Mouse (Mus musculus) limb, embryonic 15.5 days (tissue): Measurements from ENCODE around the gene Gm17571. TPM values are rescaled to one million over a fixed set of nuclear protein-coding genes. Genes with fewer than 3 reads are reported as not detected.

Experiments
- ATAC-seq: fragments of 200-750 bp; cut with Nextera tagmentation; 2 replicates; pipeline ENCODE4 v1.8.0; 2017; ENCODE audit warnings: low read depth, moderate TSS enrichment; ENCODE audit not compliant: insufficient number of reproducible peaks, low FRiP score, low TSS enrichment
- H3K27ac ChIP-seq: fragments of 300-500 bp; sonication (generic); 2 replicates; pipeline ENCODE4 v1.5.1; 2015; ENCODE audit warnings: moderate library complexity, mild to moderate bottlenecking, inconsistent platforms
- H3K27me3 ChIP-seq: fragments of 300-500 bp; sonication (generic); 2 replicates; pipeline ENCODE4 v1.6.1; 2015; ENCODE audit warnings: inconsistent platforms
- H3K36me3 ChIP-seq: fragments of 300-500 bp; sonication (generic); 2 replicates; pipeline ENCODE4 v1.6.1; 2015; ENCODE audit warnings: inconsistent platforms
- H3K4me1 ChIP-seq: fragments of 300-500 bp; sonication (generic); 2 replicates; pipeline ENCODE4 v1.6.1; 2015; ENCODE audit warnings: inconsistent platforms
- H3K4me2 ChIP-seq: fragments of 300-500 bp; sonication (generic); 2 replicates; pipeline ENCODE4 v1.6.1; 2015; ENCODE audit warnings: mild to moderate bottlenecking, inconsistent platforms
- H3K4me3 ChIP-seq: fragments of 300-500 bp; sonication (generic); 2 replicates; pipeline ENCODE4 v1.5.1; 2015; ENCODE audit warnings: mild to moderate bottlenecking, inconsistent platforms
- H3K9ac ChIP-seq: fragments of 300-500 bp; sonication (generic); 2 replicates; pipeline ENCODE4 v1.6.1; 2015; ENCODE audit warnings: inconsistent platforms
- H3K9me3 ChIP-seq: fragments of 300-500 bp; sonication (generic); 2 replicates; pipeline ENCODE4 v1.6.1; 2016; ENCODE audit warnings: inconsistent platforms
- WGBS: fragments of 180-500 bp; shearing (Covaris S2); methylation state at CpG from one replicate; pipeline ENCODE4 v1.1.7; 2015; 5-methylcytosine and 5-hydroxymethylcytosine counted together
- polyA plus RNA-seq: library from polyadenylated mRNA; unstranded; fragments of >200 nt; fragmentation: Nextera tagmentation; extraction: Ambion mirVana; gene quantifications from 2 replicates; pipeline ENCODE4 v1.2.1, GENCODE M21; 2015

Gm17571 gene
- polyA plus RNA-seq, 1 experiment from 2014 or later = not detected

GRCm38 (mm10) chr9:13448716-13449115, 2.2 kb upstream of the Gm17571 start:
- ATAC-seq = no peak
- 66% methylated on average over 3 of the region's 3 CpGs for WGBS

GRCm38 (mm10) chr9:13446236-13446635, 317 bp downstream of the Gm17571 start:
- H3K9me3 ChIP-seq = no peaks in the 10 kb centered on the region
- no peaks in the 10 kb centered on the region for H3K27me3 ChIP-seq
- no peaks in the 10 kb centered on the region for H3K36me3 ChIP-seq
- no peak overlapping the region for H3K9ac ChIP-seq
- no peak overlapping the region for H3K27ac ChIP-seq
- no peak overlapping the region for H3K4me3 ChIP-seq
- 0 out of 2 replicates have a peak, but pooled peaks cover 4% of the 10 kb centered on the region for H3K4me1 ChIP-seq
- no peak overlapping the region for H3K4me2 ChIP-seq
- 65% methylated on average over 1 of the region's 1 CpGs for WGBS
- ATAC-seq = no peak

More at GRCm38 (mm10) chr9:13448716-13449115, 2.2 kb upstream of the Gm17571 start:
- H3K4me3 ChIP-seq = no peak overlapping the region
- no peak overlapping the region for H3K9ac ChIP-seq
- no peak overlapping the region for H3K27ac ChIP-seq
- H3K4me2 ChIP-seq = no peak overlapping the region
- no peaks in the 10 kb centered on the region for H3K9me3 ChIP-seq
- no peaks in the 10 kb centered on the region for H3K27me3 ChIP-seq
- no peaks in the 10 kb centered on the region for H3K36me3 ChIP-seq
- H3K4me1 ChIP-seq = 0 out of 2 replicates have a peak, but pooled peaks cover 4% of the 10 kb centered on the region

DNA sequence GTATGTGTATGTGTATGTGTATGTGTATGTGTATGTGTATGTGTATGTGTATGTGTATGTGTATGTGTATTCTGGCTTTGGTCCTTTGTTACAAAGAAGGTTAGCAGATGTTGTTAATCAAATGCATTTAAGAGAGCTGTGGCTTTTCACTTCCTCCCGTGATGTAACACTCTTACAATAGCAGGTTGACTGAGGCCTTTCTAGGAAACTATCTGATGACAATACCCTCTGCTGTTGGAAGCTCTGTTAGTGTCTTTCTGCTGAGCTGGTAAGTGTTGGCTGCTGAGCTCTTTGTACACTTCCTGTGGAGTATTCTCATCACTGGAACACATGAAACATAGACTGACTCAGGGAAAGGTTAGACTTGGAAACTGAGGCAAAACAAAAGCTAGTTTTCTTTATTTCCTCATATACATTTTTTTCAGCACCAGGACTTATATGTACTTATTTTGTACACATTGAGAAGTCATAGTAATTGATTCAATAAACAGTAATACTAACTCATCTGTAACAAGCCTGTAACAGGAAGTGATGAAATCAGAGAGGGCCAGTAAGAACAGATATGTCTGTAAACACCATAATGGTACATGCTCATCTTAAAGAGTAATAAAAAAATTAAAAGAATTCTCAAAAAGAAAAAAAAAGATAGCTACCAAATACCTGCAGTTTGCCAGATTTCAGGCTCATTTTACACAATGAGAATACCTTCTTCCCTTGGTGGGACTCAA, 2.9 kb downstream of the Gm17571 start:
- Histone ChIP-seq H3K4me3 (no peak overlapping the region), H3K27ac (no peak overlapping the region), H3K36me3 (no peaks in the 10 kb centered on the region), H3K9ac (no peak overlapping the region), H3K4me1 (no peaks in the 10 kb centered on the region), H3K4me2 (no peak overlapping the region), H3K27me3 (no peaks in the 10 kb centered on the region), H3K9me3 (no peaks in the 10 kb centered on the region)
- 50% methylated on average over 1 of the region's 1 CpGs for WGBS
- no peak for ATAC-seq

DNA sequence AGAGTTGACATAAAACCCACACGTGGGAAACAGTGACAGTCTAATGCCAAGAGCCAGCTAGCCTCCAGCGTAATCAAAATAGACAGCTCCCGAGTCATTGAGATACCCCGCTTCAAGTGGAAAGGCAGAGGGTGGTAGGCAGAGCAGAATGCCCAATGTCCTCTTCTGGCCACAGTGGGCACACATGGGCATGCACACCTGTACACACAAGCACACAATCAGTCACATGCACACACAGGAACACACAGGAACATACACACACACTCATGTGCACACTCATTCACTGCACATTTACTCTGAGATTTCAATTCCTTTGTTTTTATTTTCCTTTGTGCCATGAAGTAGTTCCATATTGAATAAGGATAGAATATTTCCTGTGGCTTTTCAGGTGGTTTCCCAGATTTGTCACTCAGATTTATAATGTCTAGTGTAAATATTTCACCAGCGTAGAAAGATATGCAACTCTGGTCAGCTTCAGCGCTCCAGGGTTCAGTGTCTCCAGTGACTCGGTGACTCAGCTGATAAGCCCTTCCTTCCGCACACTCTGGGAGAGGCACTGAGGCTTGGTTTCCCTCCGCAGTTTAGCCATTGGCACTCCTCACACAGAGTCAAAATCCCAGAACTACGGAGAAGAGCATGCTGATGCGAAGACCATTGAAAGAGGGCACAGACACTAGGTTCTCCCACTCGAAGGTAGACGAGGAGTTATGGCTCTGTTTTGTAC, 4.4 kb downstream of the Gm17571 start:
- WGBS = 75% methylated on average over 13 of the region's 13 CpGs
- no peaks in the 10 kb centered on the region for H3K4me1 ChIP-seq
- no peak overlapping the region for H3K9ac ChIP-seq
- no peak overlapping the region for H3K4me2 ChIP-seq
- no peaks in the 10 kb centered on the region for H3K36me3 ChIP-seq
- no peaks in the 10 kb centered on the region for H3K27me3 ChIP-seq
- ATAC-seq = no peak
- no peaks in the 10 kb centered on the region for H3K9me3 ChIP-seq
- no peak overlapping the region for H3K4me3 ChIP-seq
- no peak overlapping the region; the same call in 1 of the 2 replicates for H3K27ac ChIP-seq

- Histone ChIP-seq H3K27me3 (no peaks in the 10 kb centered on the region), H3K4me2 (no peak overlapping the region), H3K9ac (no peak overlapping the region), H3K36me3 (no peaks in the 10 kb centered on the region), H3K4me1 (no peaks in the 10 kb centered on the region), H3K4me3 (no peak overlapping the region), H3K27ac (no peak overlapping the region), H3K9me3 (no peaks in the 10 kb centered on the region)
- 86% methylated on average over 6 of the region's 6 CpGs for WGBS
- no peak for ATAC-seq
Measured at GRCm38 (mm10) chr9:13440911-13441310, 5.6 kb downstream of the Gm17571 start.

DNA sequence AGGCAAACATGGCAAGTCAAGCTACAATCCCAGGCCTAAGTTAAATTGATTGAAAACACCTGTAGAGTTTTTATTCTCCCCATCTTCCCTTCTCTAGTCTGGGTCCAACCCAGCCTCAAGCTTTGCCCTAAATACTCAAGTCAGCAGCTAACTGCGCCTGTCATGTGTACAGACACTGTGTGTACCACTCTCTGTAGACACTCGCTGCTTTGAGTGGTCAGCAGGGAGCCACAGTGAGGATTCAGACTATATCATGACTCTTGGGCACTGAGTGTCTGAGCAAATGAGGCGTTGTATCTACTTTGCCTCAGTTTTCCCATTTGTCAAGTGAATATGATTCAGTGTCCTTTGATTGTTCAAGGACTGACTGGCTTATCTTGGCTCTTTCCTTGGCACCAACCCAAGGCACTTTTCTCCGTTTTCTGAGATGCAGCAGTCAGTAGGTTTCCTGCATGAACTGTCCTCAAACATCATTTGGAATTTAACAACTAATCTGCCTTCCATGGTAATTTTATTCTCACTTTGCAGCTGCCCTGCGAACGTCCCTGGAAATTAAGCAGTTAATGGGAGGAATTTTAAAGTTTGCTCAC, 13.0 kb downstream of the Gm17571 start:
- Histone ChIP-seq H3K9me3 (no peaks in the 10 kb centered on the region), H3K4me2 (no peak overlapping the region), H3K4me3 (no peak overlapping the region), H3K27me3 (no peaks in the 10 kb centered on the region), H3K27ac (no peak overlapping the region), H3K36me3 (no peaks in the 10 kb centered on the region), H3K4me1 (peaks cover 6% of the 10 kb centered on the region), H3K9ac (no peak overlapping the region)
- ATAC-seq = no peak
- WGBS = 73% methylated on average over 6 of the region's 6 CpGs

DNA sequence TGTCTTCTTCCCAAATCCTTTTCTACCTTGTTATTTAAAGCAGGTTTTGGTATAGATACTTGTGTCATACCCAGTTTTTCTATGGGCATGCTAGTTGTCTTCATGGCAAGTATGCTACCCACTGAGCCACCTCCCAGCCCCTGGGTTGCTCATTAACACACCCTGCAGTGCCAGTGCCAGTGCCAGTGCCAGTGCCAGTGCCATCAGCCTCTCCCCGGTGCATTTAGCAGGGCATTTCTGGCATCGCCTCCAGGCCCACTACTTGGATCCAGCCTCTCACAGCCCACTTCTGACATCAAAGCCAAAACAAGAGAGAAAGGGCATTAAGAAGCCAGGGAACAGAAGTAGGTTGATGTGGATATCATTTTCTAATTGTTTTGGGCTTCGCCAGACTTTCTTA, 14.9 kb downstream of the Gm17571 start:
- no peak for ATAC-seq
- Histone ChIP-seq H3K9ac (no peak overlapping the region), H3K4me1 (peaks cover 19% of the 10 kb centered on the region), H3K9me3 (no peaks in the 10 kb centered on the region), H3K27me3 (no peaks in the 10 kb centered on the region), H3K27ac (no peak overlapping the region), H3K36me3 (no peaks in the 10 kb centered on the region), H3K4me2 (no peak overlapping the region), H3K4me3 (no peak overlapping the region)
- WGBS = 83% methylated on average over 3 of the region's 3 CpGs

DNA sequence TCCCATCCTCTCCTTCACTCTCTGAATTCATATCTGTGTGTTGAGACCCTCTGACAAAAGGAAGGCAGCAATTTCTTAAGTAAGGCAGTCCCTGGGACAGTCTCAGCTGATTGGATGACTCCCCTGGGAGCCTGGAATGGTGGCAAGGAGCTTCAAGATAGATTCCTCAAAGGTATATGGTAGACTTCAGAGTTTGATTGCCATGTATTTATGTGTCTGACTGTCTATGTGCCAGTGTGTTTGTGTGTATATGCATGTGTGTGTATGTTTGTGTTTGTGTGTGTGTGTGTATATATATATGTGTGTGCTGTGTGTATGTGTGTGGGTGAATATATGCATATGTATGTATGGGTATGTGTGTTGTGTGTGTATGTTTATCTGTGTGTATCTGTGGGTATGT, 15.8 kb downstream of the Gm17571 start:
- Histone ChIP-seq H3K9me3 (no peaks in the 10 kb centered on the region), H3K27me3 (no peaks in the 10 kb centered on the region), H3K36me3 (no peaks in the 10 kb centered on the region), H3K27ac (no peak overlapping the region), H3K4me3 (no peak overlapping the region), H3K4me1 (peaks cover 22% of the 10 kb centered on the region), H3K4me2 (no peak overlapping the region), H3K9ac (no peak overlapping the region)
- no peak for ATAC-seq

DNA sequence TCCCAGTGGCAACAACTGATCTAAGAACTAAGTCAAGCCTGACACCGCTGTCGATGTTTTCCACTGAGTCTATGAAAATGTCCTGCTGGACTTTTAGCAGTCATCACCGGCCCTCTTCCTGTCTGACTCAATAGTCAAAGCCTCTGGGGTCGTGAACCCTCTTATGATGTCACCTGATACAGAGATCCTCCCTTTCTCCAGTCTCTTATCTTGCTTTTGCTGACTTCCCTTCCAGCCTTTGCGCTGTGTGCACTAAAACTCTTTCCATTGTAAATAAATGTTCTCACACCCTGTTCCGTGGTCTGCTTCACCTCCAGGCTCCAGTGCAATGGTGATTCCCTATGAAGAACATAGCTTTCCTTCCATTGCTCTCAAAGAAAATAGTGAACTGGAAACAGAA, 16.3 kb downstream of the Gm17571 start:
- no peak for ATAC-seq
- no peak overlapping the region for H3K9ac ChIP-seq
- no peaks in the 10 kb centered on the region for H3K9me3 ChIP-seq
- H3K4me1 ChIP-seq = peaks cover 26% of the 10 kb centered on the region
- WGBS = 77% methylated on average over 6 of the region's 6 CpGs
- no peak overlapping the region for H3K4me2 ChIP-seq
- no peaks in the 10 kb centered on the region for H3K27me3 ChIP-seq
- no peak overlapping the region for H3K4me3 ChIP-seq
- no peaks in the 10 kb centered on the region for H3K36me3 ChIP-seq
- no peak overlapping the region for H3K27ac ChIP-seq

DNA sequence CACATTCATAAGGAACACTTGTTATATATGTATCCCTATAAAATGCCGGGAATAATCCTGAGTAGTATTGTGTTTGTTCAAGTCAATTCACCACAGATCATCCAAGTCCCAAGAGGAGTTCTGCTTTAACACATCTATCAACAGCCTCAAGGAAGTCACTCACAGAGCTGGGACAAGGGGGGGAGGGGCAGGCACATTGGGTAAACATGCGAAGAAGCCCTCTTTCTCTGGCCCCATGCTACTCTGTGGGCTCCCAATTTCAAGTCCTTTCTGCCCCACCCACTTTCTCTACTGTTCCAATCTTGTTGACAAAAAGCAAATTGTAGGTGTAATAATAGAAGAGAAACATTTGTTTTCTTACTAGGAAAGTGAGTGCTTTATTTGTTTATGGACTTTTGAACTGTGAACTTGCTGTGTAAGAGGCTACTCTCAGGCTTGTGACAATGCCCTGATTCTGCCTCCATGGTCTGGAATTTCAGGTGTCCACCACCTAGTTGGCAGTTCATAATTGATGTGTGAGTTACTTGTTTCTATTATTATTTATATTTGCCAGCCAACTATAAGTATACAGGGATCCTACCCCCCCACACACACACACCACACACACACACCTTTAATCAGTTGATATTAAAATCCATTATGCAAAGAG, 17.0 kb downstream of the Gm17571 start:
- 64% methylated on average over 2 of the region's 2 CpGs for WGBS
- H3K27me3 ChIP-seq = no peaks in the 10 kb centered on the region
- no peak overlapping the region for H3K4me3 ChIP-seq
- no peak overlapping the region for H3K4me2 ChIP-seq
- no peaks in the 10 kb centered on the region for H3K9me3 ChIP-seq
- H3K9ac ChIP-seq = no peak overlapping the region
- no peak overlapping the region for H3K27ac ChIP-seq
- no peak for ATAC-seq
- H3K36me3 ChIP-seq = no peaks in the 10 kb centered on the region
- H3K4me1 ChIP-seq = peaks cover 31% of the 10 kb centered on the region

DNA sequence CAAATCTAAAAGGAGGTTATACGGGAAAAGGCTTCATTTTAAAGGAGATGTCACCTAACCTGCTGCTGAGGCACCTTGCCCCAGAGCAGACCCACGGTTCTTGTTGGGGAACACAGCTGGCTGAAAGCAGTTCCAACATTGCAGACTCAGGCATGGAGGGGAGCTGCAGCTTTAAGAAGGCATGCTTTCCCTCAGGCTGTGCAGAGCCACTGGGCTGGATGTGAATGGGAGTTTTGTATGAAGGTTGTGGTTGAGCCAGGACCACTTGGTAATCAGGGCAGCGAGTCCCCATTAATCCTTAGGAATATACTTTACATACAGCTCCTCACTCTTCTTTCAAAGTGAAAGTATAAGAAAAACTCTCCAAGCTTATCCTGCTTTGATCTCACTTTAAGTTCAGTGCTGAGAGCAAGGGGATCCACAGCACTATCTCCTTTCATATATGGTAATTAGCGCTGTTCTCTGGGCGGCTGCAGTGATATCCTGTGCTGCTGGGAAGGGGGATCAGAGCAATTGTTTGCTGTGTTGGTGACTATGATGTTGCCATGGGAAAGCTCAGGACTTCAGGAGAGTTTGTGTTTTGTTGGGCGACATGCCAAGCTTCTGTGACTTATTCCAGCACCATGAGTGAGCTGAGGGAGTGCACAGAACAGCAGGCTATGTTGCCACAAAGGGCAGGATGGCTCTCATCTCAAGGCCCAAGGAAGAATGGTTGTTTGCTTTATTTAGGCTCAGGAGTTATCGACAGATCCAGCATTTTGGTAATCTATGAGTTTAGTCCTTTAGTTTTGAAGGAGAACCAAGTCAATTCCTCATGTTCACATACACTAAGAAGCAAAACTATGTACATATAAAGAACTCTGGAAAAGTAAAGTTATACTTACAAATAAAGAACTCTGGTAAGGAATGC, 21.3 kb downstream of the Gm17571 start:
- peaks cover 26% of the 10 kb centered on the region for H3K4me1 ChIP-seq
- WGBS = 25% methylated on average over 7 of the region's 7 CpGs
- peak overlapping the region; percentile 4; the same call in 1 of the 2 replicates for H3K4me2 ChIP-seq
- H3K9ac ChIP-seq = no peak overlapping the region
- no peaks in the 10 kb centered on the region for H3K36me3 ChIP-seq
- ATAC-seq = peak; percentile 69; the same call in 1 of the 2 replicates
- H3K27me3 ChIP-seq = no peaks in the 10 kb centered on the region
- H3K27ac ChIP-seq = peak overlapping the region; percentile 81
- H3K4me3 ChIP-seq = no peak overlapping the region
- H3K9me3 ChIP-seq = no peaks in the 10 kb centered on the region
